Mouse (Mus musculus): ENCODE measurements around the gene Mterf1b.

Gene Mterf1b

GRCm38 (mm10) chr5:4246095-4246494 lies 53.9 kb downstream of the Mterf1b start:
- DNase-seq = no peak
